Mouse (Mus musculus) hindbrain, embryonic 11.5 days (tissue): ENCODE results near the gene Det1. TPM values are rescaled to one million over a fixed set of nuclear protein-coding genes. Genes with fewer than 3 reads are reported as not detected.
A peak's percentile ranks its signal among the peaks of the same experiment; 100 is the strongest.

Experiments
- ATAC-seq: fragments of 200-750 bp; cut with Nextera tagmentation; 2 replicates; pipeline ENCODE4 v1.8.0; 2017; ENCODE audit warnings: mild to moderate bottlenecking, moderate TSS enrichment, moderate library complexity; ENCODE audit not compliant: low FRiP score
- DNase-seq: peaks from one replicate; pipeline ENCODE4 v3.0.0-alpha.2; 2015; ENCODE audit warnings: low spot score
- H3K27ac ChIP-seq: fragments of 300-500 bp; sonication (generic); 2 replicates; pipeline ENCODE4 v1.5.1; 2014; ENCODE audit warnings: mild to moderate bottlenecking, low read depth, low read length
- H3K27me3 ChIP-seq: fragments of 300-500 bp; sonication (generic); 2 replicates; pipeline ENCODE4 v1.6.1; 2014; ENCODE audit warnings: mild to moderate bottlenecking, low read length, moderate library complexity, mixed read lengths; ENCODE audit not compliant: control insufficient read depth, insufficient read depth
- H3K36me3 ChIP-seq: fragments of 300-500 bp; sonication (generic); 2 replicates; pipeline ENCODE4 v1.6.1; 2014; ENCODE audit warnings: mild to moderate bottlenecking, low read length, moderate library complexity, mixed read lengths; ENCODE audit not compliant: control insufficient read depth, insufficient read depth
- H3K4me1 ChIP-seq: fragments of 300-500 bp; sonication (generic); replicated peaks from 2 replicates; pipeline ENCODE4 v1.6.1; 2014; ENCODE audit warnings: low read length, mixed read lengths; ENCODE audit not compliant: control insufficient read depth, insufficient read depth
- H3K4me2 ChIP-seq: fragments of 300-500 bp; sonication (generic); replicated peaks from 2 replicates; pipeline ENCODE4 v1.6.1; 2014; ENCODE audit warnings: mild to moderate bottlenecking, low read depth, low read length
- H3K4me3 ChIP-seq: fragments of 300-500 bp; sonication (generic); 2 replicates; pipeline ENCODE4 v1.5.1; 2014; ENCODE audit warnings: low read depth, low read length
- H3K9ac ChIP-seq: fragments of 300-500 bp; sonication (generic); 2 replicates; pipeline ENCODE4 v1.6.1; 2014; ENCODE audit warnings: low read depth, low read length
- H3K9me3 ChIP-seq: fragments of 300-500 bp; sonication (generic); 2 replicates; pipeline ENCODE4 v1.6.1; 2016; ENCODE audit warnings: low read length; ENCODE audit not compliant: control insufficient read depth
- WGBS: fragments of 180-500 bp; shearing (Covaris S2); extraction: QIAGEN DNeasy Blood & Tissue Kit; methylation state at CpG from one replicate; pipeline ENCODE4 v1.1.7; 2014; 5-methylcytosine and 5-hydroxymethylcytosine counted together
- polyA plus RNA-seq: library from polyadenylated mRNA; unstranded; fragments of >200 nt; fragmentation: Nextera tagmentation; extraction: Ambion mirVana; gene quantifications from 2 replicates; pipeline ENCODE4 v1.2.1, GENCODE M21; 2014

Gene Det1
- 17.8 and 21.3 TPM in 2 replicates for polyA plus RNA-seq

DNA sequence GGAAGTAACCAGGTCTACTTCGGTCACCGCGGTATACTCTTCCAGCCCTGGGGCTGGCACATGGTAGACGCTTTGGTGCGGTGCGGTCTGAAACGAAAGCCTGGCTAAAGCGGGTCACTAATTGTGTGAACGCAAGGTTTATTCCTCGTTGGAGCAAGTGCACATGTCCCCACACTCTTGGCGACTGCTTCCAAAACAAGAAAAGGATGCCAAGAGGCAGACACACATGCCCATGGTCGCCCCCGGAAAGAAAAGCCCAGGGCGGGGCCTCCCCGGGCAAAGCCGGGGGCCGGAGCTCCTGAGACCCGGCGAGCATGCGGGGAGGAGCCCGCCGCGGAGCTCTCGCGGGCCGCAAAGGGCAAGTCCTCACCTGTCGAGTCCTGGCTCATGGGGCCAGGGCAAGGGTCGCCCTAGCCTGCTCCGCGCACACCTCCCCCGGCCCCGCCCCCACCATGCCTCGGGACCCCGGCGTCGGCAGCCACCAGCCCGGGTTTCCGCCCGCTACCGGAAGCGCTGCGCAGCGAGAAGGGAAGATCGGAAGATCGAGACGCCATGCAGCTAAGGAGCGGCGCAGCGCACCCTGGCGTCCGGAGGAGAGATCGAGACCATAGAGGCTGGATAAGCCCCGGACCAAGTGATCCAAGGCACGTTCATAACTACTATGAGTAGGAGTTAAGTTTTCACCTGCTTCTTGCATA is at the start of gene Det1:
TSS of gene Det1 (minus strand) at position 527 of the 698 bp plus-strand sequence.
- peak; percentile 95 for ATAC-seq
- under 1% methylated on average over 46 of the region's 54 CpGs for WGBS
- Histone ChIP-seq H3K4me1 (peaks cover 5% of the 10 kb centered on the region), H3K4me3 (peak within 1 kb of the TSS; percentile 70), H3K9me3 (no peaks in the 10 kb centered on the region), H3K9ac (peak within 1 kb of the TSS; percentile 72), H3K36me3 (peaks cover 7% of the 10 kb centered on the region; the same call in 1 of the 2 replicates), H3K27ac (peak within 1 kb of the TSS; percentile 10; the same call in 1 of the 2 replicates), H3K27me3 (no peaks in the 10 kb centered on the region), H3K4me2 (peak within 1 kb of the TSS; percentile 54)
- DNase-seq = peak; percentile 95

- Histone ChIP-seq H3K4me3 (peak within 1 kb of the TSS; percentile 70), H3K4me1 (peaks cover 6% of the 10 kb centered on the region; the same call in 1 of the 2 replicates), H3K9me3 (no peaks in the 10 kb centered on the region), H3K9ac (peak within 1 kb of the TSS; percentile 69), H3K4me2 (peak within 1 kb of the TSS; percentile 89), H3K27me3 (no peaks in the 10 kb centered on the region), H3K36me3 (no peaks in the 10 kb centered on the region), H3K27ac (no peak within 1 kb of the TSS)
- WGBS = under 1% methylated on average over 53 of the region's 53 CpGs
- DNase-seq (peak; percentile 99), ATAC-seq (peak; percentile 98)
Observed at GRCm38 (mm10) chr7:78895653-78896333, 48.7 kb upstream of the Det1 start, which contains the start of gene Aen. Aen (plus strand) TSS chr7:78895854.

DNA sequence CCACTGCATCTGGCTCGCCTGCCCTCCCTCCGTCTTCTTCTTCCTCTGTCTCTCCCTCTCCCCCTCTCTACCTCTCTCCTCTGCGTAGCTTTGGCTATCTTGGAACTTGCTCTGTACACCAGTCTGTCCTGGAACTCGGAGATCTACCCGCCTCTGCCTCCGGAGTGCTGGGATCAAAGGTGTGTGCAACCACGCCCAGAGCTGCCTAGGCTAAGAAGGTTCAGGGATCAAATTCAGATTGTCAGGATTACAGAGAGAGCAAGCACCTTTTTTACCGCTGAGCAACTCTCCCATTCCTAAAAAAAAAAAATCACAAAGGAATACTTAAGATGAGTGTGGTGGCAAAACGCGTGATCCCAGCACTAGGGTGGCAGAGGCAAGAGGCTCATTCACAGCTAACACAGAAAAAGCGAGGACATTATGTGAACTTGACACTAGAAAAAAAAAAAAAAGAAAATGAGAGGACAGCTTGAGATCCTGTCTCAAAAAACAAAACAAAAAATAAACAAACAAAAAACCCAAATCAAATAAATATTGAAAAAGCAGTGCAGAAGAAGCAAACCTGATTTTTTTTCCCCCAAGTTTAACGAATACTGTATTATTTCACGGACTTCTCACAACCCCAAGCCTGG is 48.1 kb upstream of the Det1 start:
- Histone ChIP-seq H3K4me3 (peak overlapping the region; percentile 70), H3K27ac (no peak overlapping the region), H3K4me1 (peaks cover 6% of the 10 kb centered on the region; the same call in 1 of the 2 replicates), H3K4me2 (peak overlapping the region; percentile 45), H3K36me3 (no peaks in the 10 kb centered on the region), H3K27me3 (no peaks in the 10 kb centered on the region), H3K9ac (peak overlapping the region; percentile 46; the same call in 1 of the 2 replicates), H3K9me3 (no peaks in the 10 kb centered on the region)
- ATAC-seq (no peak), DNase-seq (peak; percentile 10)
- WGBS = 59% methylated on average over 13 of the region's 13 CpGs

GRCm38 (mm10) chr7:78893917-78894316 is 46.9 kb upstream of the Det1 start:
- no peak overlapping the region for H3K4me3 ChIP-seq
- no peak overlapping the region for H3K9ac ChIP-seq
- H3K4me1 ChIP-seq = peaks cover 6% of the 10 kb centered on the region; the same call in 1 of the 2 replicates
- no peak overlapping the region for H3K27ac ChIP-seq
- DNase-seq (no peak), ATAC-seq (no peak)
- 90% methylated on average over 10 of the region's 10 CpGs for WGBS
- no peaks in the 10 kb centered on the region for H3K36me3 ChIP-seq
- no peaks in the 10 kb centered on the region for H3K9me3 ChIP-seq
- H3K4me2 ChIP-seq = no peak overlapping the region
- H3K27me3 ChIP-seq = peaks cover 2% of the 10 kb centered on the region; the same call in 1 of the 2 replicates

GRCm38 (mm10) chr7:78890641-78891040 is 43.6 kb upstream of the Det1 start:
- peak; percentile 97 for DNase-seq
- Histone ChIP-seq H3K4me3 (no peak overlapping the region), H3K9ac (no peak overlapping the region), H3K27ac (no peak overlapping the region), H3K4me1 (0 out of 2 replicates have a peak, but pooled peaks cover 7% of the 10 kb centered on the region), H3K36me3 (no peaks in the 10 kb centered on the region), H3K9me3 (no peaks in the 10 kb centered on the region), H3K27me3 (peaks cover 4% of the 10 kb centered on the region; the same call in 1 of the 2 replicates), H3K4me2 (no peak overlapping the region)
- WGBS = 3% methylated on average over 16 of the region's 16 CpGs
- ATAC-seq = no peak

- Histone ChIP-seq H3K4me2 (peak overlapping the region; percentile 12; the same call in 1 of the 2 replicates), H3K36me3 (no peaks in the 10 kb centered on the region), H3K4me3 (no peak overlapping the region), H3K27ac (peak overlapping the region; percentile 64), H3K27me3 (peaks cover 9% of the 10 kb centered on the region; the same call in 1 of the 2 replicates), H3K9ac (peak overlapping the region; percentile 35; the same call in 1 of the 2 replicates), H3K4me1 (peaks cover 7% of the 10 kb centered on the region; the same call in 1 of the 2 replicates), H3K9me3 (no peaks in the 10 kb centered on the region)
- ATAC-seq = peak; percentile 34
- WGBS = 51% methylated on average over 9 of the region's 9 CpGs
- peak; percentile 19 for DNase-seq
Observed at GRCm38 (mm10) chr7:78887431-78887842, 40.4 kb upstream of the Det1 start.

DNA sequence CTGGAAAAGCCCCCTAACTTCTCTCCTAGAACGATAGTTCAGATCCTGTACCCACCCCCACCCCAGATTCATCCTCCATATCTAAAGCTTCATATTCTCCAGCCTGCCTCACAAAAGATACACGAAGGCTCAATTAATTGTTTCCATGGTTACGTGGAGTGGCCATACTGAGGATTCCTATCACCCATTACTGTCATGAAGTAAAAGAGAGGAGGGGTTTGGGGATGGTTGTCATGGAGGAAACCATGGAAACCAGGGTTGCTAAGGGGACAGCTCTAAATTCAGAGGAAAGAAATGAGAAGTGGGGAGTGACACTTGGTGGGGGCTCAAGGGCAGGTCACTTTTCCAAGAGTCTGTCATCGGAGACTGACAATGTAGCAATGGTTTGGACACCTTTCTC is 39.4 kb upstream of the Det1 start:
- Histone ChIP-seq H3K4me1 (peaks cover 9% of the 10 kb centered on the region; the same call in 1 of the 2 replicates), H3K36me3 (no peaks in the 10 kb centered on the region), H3K4me3 (no peak overlapping the region; the same call in 1 of the 2 replicates), H3K9ac (no peak overlapping the region; the same call in 1 of the 2 replicates), H3K9me3 (no peaks in the 10 kb centered on the region), H3K4me2 (peak overlapping the region; percentile 12; the same call in 1 of the 2 replicates), H3K27me3 (peaks cover 9% of the 10 kb centered on the region; the same call in 1 of the 2 replicates), H3K27ac (peak overlapping the region; percentile 64; the same call in 1 of the 2 replicates)
- ATAC-seq (0 out of 2 replicates have a peak, but pooled peaks have one; percentile 6), DNase-seq (peak; percentile 71)
- 34% methylated on average over 4 of the region's 4 CpGs for WGBS

- H3K9ac ChIP-seq = no peak overlapping the region
- H3K4me3 ChIP-seq = no peak overlapping the region
- peaks cover 9% of the 10 kb centered on the region; the same call in 1 of the 2 replicates for H3K4me1 ChIP-seq
- no peaks in the 10 kb centered on the region for H3K9me3 ChIP-seq
- ATAC-seq (no peak), DNase-seq (no peak)
- H3K36me3 ChIP-seq = no peaks in the 10 kb centered on the region
- WGBS = 87% methylated on average over 5 of the region's 5 CpGs
- no peak overlapping the region for H3K4me2 ChIP-seq
- no peak overlapping the region for H3K27ac ChIP-seq
- H3K27me3 ChIP-seq = peaks cover 9% of the 10 kb centered on the region; the same call in 1 of the 2 replicates
Observed at GRCm38 (mm10) chr7:78885404-78885803, 38.3 kb upstream of the Det1 start.
